Mouse (Mus musculus) embryonic facial prominence, embryonic 14.5 days (tissue): Measurements from ENCODE around the gene Cox7a2. TPM values are rescaled to one million over a fixed set of nuclear protein-coding genes. Genes with fewer than 3 reads are reported as not detected.

Experiments used
- ATAC-seq: fragments of 200-750 bp; cut with Nextera tagmentation; 2 replicates; pipeline ENCODE4 v1.8.0; 2017; ENCODE audit warnings: low read depth, moderate number of reproducible peaks, moderate TSS enrichment
- DNase-seq: peaks from one replicate; pipeline ENCODE4 v3.0.0-alpha.2; 2015; ENCODE audit warnings: low spot score
- H3K27ac ChIP-seq: fragments of 300-500 bp; sonication (generic); replicated peaks from 2 replicates; pipeline ENCODE4 v1.5.1; 2014; ENCODE audit warnings: low read depth, mild to moderate bottlenecking, low read length, moderate library complexity
- H3K27me3 ChIP-seq: fragments of 300-500 bp; sonication (generic); replicated peaks from 2 replicates; pipeline ENCODE4 v1.6.1; 2014; ENCODE audit warnings: low read length; ENCODE audit not compliant: control insufficient read depth, insufficient read depth
- H3K36me3 ChIP-seq: fragments of 300-500 bp; sonication (generic); 2 replicates; pipeline ENCODE4 v1.6.1; 2014; ENCODE audit warnings: low read length, mixed read lengths; ENCODE audit not compliant: control insufficient read depth, insufficient read depth
- H3K4me1 ChIP-seq: fragments of 300-500 bp; sonication (generic); 2 replicates; pipeline ENCODE4 v1.6.1; 2014; ENCODE audit warnings: antibody characterized with exemption, low read length; ENCODE audit not compliant: control insufficient read depth, insufficient read depth
- H3K4me2 ChIP-seq: fragments of 300-500 bp; sonication (generic); 2 replicates; pipeline ENCODE4 v1.6.1; 2014; ENCODE audit warnings: low read depth, mild to moderate bottlenecking, low read length, moderate library complexity, mixed read lengths
- H3K4me3 ChIP-seq: fragments of 300-500 bp; sonication (generic); 2 replicates; pipeline ENCODE4 v1.5.1; 2014; ENCODE audit warnings: low read depth, mild to moderate bottlenecking, low read length
- H3K9ac ChIP-seq: fragments of 300-500 bp; sonication (generic); 2 replicates; pipeline ENCODE4 v1.6.1; 2014; ENCODE audit warnings: low read depth, mild to moderate bottlenecking, low read length, moderate library complexity, mixed read lengths
- H3K9me3 ChIP-seq: fragments of 300-500 bp; sonication (generic); 2 replicates; pipeline ENCODE4 v1.6.1; 2016; ENCODE audit warnings: low read length; ENCODE audit not compliant: control insufficient read depth
- whole genome bisulfite sequencing: fragments of 180-500 bp; shearing (Covaris S2); extraction: QIAGEN DNeasy Blood & Tissue Kit; methylation state at CpG from one replicate; pipeline ENCODE4 v1.1.7; 2014; 5-methylcytosine and 5-hydroxymethylcytosine counted together
- polyA plus RNA-seq: library from polyadenylated mRNA; unstranded; fragments of >200 nt; fragmentation: Nextera tagmentation; extraction: Ambion mirVana; gene quantifications from 2 replicates; pipeline ENCODE4 v1.2.1, GENCODE M21; 2014

Cox7a2 gene
- polyA plus RNA-seq, 1 experiment from 2014 or later, result 755 TPM

DNA sequence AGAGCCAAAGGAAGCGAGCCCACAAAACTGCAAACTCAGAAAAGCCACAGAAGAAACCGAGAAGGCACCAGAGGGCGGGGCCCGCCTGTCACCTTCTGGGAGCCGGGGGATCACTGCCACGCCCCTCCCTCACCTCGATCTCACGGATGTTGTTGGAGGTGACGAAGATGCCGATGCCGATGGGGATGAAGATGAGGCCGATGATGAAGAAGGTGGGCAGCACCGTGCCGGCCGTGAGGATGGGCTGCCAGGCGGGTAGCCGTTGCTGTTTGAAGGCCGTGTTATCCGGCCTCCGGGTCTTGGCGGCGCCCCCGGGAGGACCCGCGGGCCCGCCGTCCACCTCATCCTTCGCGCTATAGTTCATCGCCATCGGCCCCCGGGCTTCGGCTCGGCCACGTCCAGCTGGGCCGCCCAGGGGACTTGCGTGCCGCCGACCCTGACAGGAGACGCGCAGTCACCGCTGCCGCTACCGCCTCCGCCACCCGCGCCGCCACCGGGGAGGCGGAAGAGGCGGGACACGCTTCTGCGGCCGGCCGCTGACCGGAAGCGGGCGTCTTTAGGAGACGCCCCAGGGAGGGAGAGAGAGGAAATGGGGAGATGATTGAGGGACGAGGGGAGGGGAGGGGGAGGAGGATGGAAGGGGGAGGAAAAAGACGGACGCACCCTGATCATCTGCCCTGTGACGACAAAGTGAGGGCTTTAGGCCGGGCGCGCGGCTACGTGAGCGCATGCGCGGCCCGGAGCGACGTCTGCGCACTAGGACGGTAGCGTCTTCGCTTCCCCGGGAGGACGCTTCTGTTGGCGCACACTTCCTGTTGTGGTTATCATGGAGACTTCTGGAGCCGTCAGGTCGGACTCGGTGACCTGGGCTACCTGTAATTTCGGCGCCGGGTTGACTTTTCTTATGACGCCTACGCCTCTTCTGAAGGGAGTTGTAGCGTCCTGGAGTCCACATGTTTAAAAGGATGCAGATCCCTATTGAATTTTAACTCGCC, 33.5 kb upstream of the Cox7a2 start, which contains the start of gene Tmem30a:
Gene Tmem30a (minus strand): TSS at position 667 of the 995 bp plus-strand sequence.
- peak within 1 kb of the TSS; percentile 63 for H3K4me2 ChIP-seq
- H3K27ac ChIP-seq, result peak within 1 kb of the TSS; percentile 92
- DNase-seq (peak; percentile 98), ATAC-seq (peak; percentile 99)
- peaks cover 8% of the 10 kb centered on the region; the same call in 1 of the 2 replicates for H3K4me1 ChIP-seq
- H3K4me3 ChIP-seq, result peak within 1 kb of the TSS; percentile 90
- no peaks in the 10 kb centered on the region for H3K36me3 ChIP-seq
- H3K9me3 ChIP-seq, result no peaks in the 10 kb centered on the region
- under 1% methylated on average over 72 of the region's 91 CpGs for WGBS
- peak within 1 kb of the TSS; percentile 92 for H3K9ac ChIP-seq
- no peaks in the 10 kb centered on the region for H3K27me3 ChIP-seq

DNA sequence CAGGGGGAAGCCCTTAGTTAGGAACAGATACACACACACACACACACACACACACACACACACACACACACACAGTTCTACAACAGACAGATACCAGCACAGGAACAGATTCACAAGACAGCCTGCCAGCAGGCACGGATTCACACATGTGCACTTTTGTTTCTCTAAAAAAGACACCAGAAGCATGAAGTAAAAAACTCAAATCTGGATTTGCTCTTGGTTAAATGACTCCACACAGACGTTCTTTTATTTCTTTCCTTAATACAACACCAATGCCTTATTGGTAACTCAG, 26.1 kb upstream of the Cox7a2 start:
- ATAC-seq, result no peak
- no peaks in the 10 kb centered on the region for H3K36me3 ChIP-seq
- no peak overlapping the region for H3K27ac ChIP-seq
- WGBS, result 68% methylated on average over 2 of the region's 2 CpGs
- no peak overlapping the region for H3K9ac ChIP-seq
- H3K4me3 ChIP-seq, result no peak overlapping the region
- no peak overlapping the region for H3K4me2 ChIP-seq
- no peak for DNase-seq
- no peaks in the 10 kb centered on the region for H3K9me3 ChIP-seq
- no peaks in the 10 kb centered on the region for H3K27me3 ChIP-seq
- H3K4me1 ChIP-seq, result no peaks in the 10 kb centered on the region; the same call in 1 of the 2 replicates

DNA sequence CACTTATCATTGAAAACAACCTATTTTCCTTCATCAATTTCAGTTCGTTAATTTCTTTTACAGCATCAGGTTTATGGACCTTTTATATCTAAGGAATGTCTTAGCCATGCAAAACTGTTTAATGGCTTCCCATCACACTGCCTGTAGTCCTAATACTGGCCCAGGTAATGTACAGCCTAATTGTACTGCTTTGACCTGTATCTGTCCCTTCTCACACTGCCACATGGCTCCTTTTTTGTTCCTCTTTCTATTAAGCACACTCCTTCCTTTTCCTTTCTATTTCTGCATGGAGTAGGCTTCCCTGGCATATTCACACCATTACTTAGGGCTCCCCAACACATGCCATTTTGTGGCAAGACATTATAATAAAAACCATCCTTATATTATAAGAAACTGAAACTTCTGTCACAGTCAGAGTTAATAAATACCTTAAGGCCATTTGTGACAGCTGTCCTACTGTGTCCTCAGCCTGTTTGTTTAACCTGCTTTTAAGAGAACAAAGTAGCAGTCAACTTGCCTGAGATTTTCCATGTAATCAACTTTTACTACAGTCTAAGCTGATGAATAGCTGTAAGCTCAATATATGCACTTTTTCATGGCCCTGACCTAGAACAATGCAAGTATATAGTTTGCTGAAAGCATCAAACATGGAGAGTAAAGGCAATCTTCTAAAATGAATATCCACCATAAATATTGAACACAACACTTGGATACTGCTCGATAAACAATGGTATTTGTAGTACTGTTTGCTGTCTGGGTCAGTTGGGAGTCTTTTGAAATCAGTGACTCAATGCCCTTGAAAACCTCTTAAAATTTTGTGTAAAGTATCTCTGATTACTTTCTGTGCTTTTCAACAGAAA, 25.5 kb upstream of the Cox7a2 start:
- no peaks in the 10 kb centered on the region for H3K27me3 ChIP-seq
- WGBS, result 91% methylated on average over 2 of the region's 2 CpGs
- no peaks in the 10 kb centered on the region; the same call in 1 of the 2 replicates for H3K4me1 ChIP-seq
- H3K27ac ChIP-seq, result no peak overlapping the region
- no peak overlapping the region for H3K4me3 ChIP-seq
- H3K4me2 ChIP-seq, result no peak overlapping the region
- DNase-seq (no peak), ATAC-seq (no peak)
- H3K36me3 ChIP-seq, result no peaks in the 10 kb centered on the region
- H3K9me3 ChIP-seq, result no peaks in the 10 kb centered on the region
- no peak overlapping the region for H3K9ac ChIP-seq

DNA sequence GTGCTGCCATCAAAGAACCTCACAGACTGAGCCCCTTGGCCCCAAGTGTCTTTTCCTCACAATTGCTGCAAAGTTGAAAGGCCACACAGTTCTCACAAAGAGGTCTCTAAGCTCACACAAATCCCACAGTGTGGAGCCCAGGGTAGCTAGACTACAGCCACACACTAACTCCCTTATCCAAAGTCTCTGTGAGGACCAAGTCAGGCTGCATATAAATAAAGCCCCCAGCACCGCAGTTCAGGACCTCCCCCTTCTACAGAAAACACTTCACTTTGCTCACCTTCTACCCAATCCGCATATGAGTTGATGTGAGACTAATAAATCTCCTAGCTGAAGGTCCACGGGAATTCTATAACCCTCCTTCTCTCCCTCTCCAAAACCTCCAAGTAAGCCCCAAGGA, 24.8 kb upstream of the Cox7a2 start:
- H3K4me3 ChIP-seq, result no peak overlapping the region
- H3K9me3 ChIP-seq, result no peaks in the 10 kb centered on the region
- ATAC-seq (no peak), DNase-seq (no peak)
- no peak overlapping the region for H3K9ac ChIP-seq
- WGBS, result 44% methylated on average over 3 of the region's 3 CpGs
- H3K36me3 ChIP-seq, result no peaks in the 10 kb centered on the region
- H3K27me3 ChIP-seq, result no peaks in the 10 kb centered on the region
- no peak overlapping the region for H3K4me2 ChIP-seq
- no peaks in the 10 kb centered on the region; the same call in 1 of the 2 replicates for H3K4me1 ChIP-seq
- no peak overlapping the region for H3K27ac ChIP-seq

DNA sequence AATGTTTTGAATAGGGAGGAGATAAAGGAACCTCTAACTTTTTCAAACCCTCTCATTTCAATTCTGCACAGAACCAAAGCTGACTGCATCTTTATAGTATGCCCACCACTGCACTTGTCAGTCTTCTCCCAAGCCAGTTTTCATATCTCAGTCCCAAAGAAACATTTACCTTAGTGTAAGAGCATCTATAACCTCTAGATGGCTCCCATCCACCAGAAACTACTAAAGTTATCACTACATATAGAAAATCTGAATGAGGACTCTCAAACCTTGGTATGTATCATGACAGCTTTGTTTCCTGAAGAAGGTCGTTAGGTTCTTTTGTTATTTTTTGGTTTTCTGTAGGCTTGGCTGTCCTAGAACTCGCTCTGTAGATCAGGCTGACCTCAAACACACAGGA, 19.7 kb upstream of the Cox7a2 start:
- Histone ChIP-seq H3K9me3 (no peaks in the 10 kb centered on the region), H3K4me2 (no peak overlapping the region), H3K9ac (no peak overlapping the region), H3K27ac (no peak overlapping the region), H3K4me1 (no peaks in the 10 kb centered on the region), H3K27me3 (no peaks in the 10 kb centered on the region), H3K4me3 (no peak overlapping the region), H3K36me3 (peaks cover 14% of the 10 kb centered on the region; the same call in 1 of the 2 replicates)
- no peak for ATAC-seq
- 66% methylated on average over 2 of the region's 2 CpGs for WGBS
- DNase-seq, result peak; percentile 30

DNA sequence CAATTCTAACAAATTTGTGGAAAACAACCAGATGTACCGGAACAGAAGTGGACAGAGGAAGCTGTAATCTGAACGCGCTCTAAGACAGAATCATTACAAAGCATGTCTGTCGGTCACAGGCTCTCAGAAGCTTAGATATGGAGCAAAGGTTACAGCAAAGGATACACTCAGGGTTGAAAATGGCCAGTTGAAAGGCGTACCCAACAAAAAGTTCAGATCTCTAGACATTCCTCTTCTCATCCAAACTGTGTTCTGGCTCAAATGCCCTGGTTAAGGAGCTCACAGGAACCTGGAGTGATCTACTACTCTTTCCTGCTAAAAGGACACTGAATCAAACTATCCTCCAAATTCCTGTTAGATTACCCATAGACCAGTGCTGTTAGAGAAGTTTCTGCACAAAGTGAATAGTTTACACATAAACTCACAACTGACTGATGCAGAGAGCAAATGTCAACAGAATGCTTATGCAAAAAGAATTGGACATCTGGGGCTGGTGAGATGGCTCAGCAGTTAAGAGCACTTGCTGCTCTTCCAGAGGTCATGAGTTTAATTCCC, 7.4 kb upstream of the Cox7a2 start:
- ATAC-seq (no peak), DNase-seq (no peak)
- 95% methylated on average over 5 of the region's 5 CpGs for WGBS
- no peaks in the 10 kb centered on the region for H3K27me3 ChIP-seq
- no peak overlapping the region for H3K27ac ChIP-seq
- H3K9ac ChIP-seq, result no peak overlapping the region
- peaks cover 23% of the 10 kb centered on the region; the same call in 1 of the 2 replicates for H3K36me3 ChIP-seq
- H3K9me3 ChIP-seq, result no peaks in the 10 kb centered on the region
- no peak overlapping the region for H3K4me3 ChIP-seq
- H3K4me1 ChIP-seq, result no peaks in the 10 kb centered on the region
- no peak overlapping the region for H3K4me2 ChIP-seq

DNA sequence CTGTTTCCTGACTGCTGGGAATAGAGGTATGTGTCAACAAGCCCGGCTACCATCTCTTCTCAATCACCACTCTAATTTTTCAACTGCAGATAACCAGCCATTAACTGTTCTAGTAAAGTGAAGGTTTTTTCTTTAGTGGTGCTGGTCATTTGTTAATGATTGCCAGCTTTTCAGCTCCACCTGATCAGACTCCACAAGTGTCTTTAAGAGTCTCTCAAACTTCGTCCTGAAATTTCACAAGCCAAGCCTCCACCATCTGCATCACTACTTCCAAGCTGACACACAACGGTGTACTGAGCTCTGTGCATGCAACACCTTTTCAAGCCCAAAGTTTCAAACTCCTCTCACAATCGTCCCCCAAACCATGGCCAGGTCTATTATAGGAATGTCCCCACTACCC, 5.7 kb upstream of the Cox7a2 start:
- WGBS, result 83% methylated on average over 4 of the region's 4 CpGs
- ATAC-seq, result no peak
- H3K4me3 ChIP-seq, result no peak overlapping the region

DNA sequence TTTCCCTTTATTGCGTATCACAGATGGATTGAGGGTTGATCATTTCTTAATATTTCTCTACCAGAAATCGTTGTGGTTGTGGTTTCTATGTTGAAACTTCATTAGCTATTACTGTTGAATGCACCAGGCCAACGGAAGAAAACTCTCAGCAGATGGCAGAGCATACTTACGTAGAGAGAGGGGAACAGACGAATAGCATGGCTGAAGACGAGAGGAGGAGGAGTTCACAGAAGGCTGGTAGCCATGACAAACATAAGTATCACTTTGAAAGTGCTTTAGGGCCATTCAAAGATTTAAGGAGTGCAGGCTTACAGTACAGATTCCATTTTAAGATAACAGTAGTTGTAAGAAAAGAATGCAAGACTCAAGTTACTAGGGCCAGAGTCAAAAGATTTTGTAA, 2.8 kb upstream of the Cox7a2 start:
- peaks cover 5% of the 10 kb centered on the region for H3K4me1 ChIP-seq
- no peak overlapping the region for H3K27ac ChIP-seq
- no peaks in the 10 kb centered on the region for H3K27me3 ChIP-seq
- no peak overlapping the region for H3K4me2 ChIP-seq
- no peak overlapping the region for H3K4me3 ChIP-seq
- no peak for DNase-seq
- ATAC-seq, result no peak
- 79% methylated on average over 6 of the region's 6 CpGs for WGBS
- H3K36me3 ChIP-seq, result 0 out of 2 replicates have a peak, but pooled peaks cover 6% of the 10 kb centered on the region
- no peak overlapping the region for H3K9ac ChIP-seq
- no peaks in the 10 kb centered on the region for H3K9me3 ChIP-seq

More for the DNA sequence above, 5.7 kb upstream of the Cox7a2 start:
- Histone ChIP-seq H3K4me2 (no peak overlapping the region), H3K9ac (no peak overlapping the region), H3K4me1 (peaks cover 3% of the 10 kb centered on the region; the same call in 1 of the 2 replicates), H3K27me3 (no peaks in the 10 kb centered on the region), H3K9me3 (no peaks in the 10 kb centered on the region), H3K27ac (no peak overlapping the region), H3K36me3 (peaks cover 6% of the 10 kb centered on the region; the same call in 1 of the 2 replicates)
- no peak for DNase-seq
